Mouse (Mus musculus) thymus, postnatal 14 days (tissue): ENCODE measurements around the gene Pla2g2e.
"Not testable (repeated sequence)": the region's sequence is repeated elsewhere in the genome, so short reads cannot be mapped to it uniquely, and the experiment has no call there.

Source experiments
- DNase-seq: peaks from one replicate; pipeline ENCODE4 v3.0.0; 2021

Pla2g2e gene

GRCm38 (mm10) chr4:138884261-138884660, 6.5 kb downstream of the Pla2g2e start:
- peak; percentile 73 for DNase-seq

DNA sequence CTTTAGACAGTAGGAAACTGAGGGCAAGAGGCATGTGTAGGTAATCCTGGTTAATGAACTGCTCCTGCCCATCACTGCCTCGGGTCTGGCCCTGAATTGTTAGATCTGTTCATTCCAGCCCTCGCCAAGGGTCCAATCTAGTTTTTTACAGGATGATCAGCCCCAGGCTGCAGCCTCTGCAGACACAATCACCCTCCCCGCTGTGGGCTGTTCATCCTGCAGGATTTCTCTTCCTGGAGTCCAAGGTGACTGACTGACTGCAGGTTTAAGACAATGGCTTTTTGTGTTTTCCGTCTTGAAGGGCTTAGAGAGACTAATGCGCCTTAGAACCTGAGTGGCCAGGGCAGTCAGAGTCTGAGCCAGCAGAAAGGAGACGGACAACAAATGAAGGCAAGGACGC, 11.4 kb downstream of the Pla2g2e start:
- DNase-seq: no peak

GRCm38 (mm10) chr4:138889635-138890034, 11.9 kb downstream of the Pla2g2e start:
- no peak for DNase-seq

GRCm38 (mm10) chr4:138892655-138893054, 14.9 kb downstream of the Pla2g2e start:
- DNase-seq: no peak

GRCm38 (mm10) chr4:138893789-138894188, 16.0 kb downstream of the Pla2g2e start:
- not testable (repeated sequence) for DNase-seq

- no peak for DNase-seq
Observed at GRCm38 (mm10) chr4:138899361-138899760, 21.6 kb downstream of the Pla2g2e start.

DNA sequence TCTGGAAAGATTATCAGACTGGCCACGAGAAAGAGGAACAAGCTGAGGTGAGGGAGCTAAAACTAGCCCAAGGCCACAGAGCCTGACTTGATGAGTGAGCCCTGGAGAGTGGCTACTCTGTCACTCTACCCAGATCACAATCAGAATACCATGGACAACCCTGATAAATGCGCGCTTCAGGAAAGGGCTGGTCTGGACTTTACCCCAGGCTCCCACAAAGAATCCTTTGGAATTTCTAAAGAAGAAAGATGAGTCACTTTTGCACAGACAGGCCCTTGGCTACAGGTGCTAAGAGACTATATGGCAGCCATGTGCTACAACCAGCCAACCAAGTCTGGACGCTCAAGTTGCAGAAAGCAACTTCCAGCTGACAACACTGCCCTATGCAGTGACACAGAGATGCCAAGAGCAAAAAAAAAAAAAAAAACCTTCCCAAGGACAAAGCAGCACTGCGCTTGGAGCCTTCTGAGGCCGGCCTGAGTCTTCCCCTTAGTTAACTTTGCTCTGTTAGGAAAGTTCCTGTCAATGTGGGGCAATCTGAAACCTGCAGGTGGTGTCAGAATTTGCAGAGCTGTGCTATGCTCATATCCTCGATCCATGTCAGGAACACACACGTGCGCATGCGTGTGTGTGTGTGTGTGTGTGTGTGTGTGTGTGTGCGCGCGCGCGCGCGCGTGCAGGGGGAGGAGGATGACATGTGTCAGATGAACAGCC, 28.0 kb downstream of the Pla2g2e start:
- DNase-seq: no peak

GRCm38 (mm10) chr4:138913141-138913787, 35.5 kb downstream of the Pla2g2e start:
- DNase-seq: peak; percentile 56

DNA sequence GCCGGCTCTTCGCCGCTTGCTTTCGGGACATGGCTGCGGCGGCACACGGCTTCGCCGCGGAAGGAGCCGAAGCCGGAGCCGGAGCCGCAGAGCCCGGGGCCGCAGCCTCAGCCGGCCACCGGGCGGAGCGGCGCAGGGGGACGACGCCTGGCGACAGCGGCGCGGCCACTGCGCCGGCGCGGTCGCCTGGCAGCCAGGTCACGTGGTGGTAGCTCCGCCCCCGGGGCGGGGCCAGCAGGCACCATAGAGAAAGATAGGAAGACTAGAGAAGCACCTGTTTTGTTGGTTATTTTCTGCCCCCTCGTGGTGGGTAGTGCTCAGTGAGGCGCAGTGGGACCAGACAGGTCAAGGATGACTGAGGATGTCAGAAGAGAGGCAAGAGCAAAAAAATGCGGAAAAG, 36.1 kb downstream of the Pla2g2e start, which contains the start of gene Otud3:
Gene Otud3, minus strand, starts transcription at position 149 of the 400 bp plus-strand sequence.
- DNase-seq: peak; percentile 97

GRCm38 (mm10) chr4:138917282-138917681, 39.5 kb downstream of the Pla2g2e start:
- DNase-seq: no peak

- DNase-seq: no peak
Observed at GRCm38 (mm10) chr4:138921254-138922130, 43.8 kb downstream of the Pla2g2e start.

GRCm38 (mm10) chr4:138922131-138922459, 44.4 kb downstream of the Pla2g2e start:
- DNase-seq: peak; percentile 94

GRCm38 (mm10) chr4:138925561-138925960, 47.8 kb downstream of the Pla2g2e start:
- DNase-seq: no peak
